Mouse (Mus musculus) embryonic fibroblast, embryonic 13.5 days (primary cell): Measurements from ENCODE around the gene Mis12.

ENCODE experiments used
- CTCF ChIP-seq: IDR thresholded peaks from 2 replicates; pipeline ENCODE4 v1.5.1; 2011; ENCODE audit warnings: mild to moderate bottlenecking, control low read depth, low read length, moderate library complexity, borderline replicate concordance; ENCODE audit not compliant: insufficient read depth
- POLR2A ChIP-seq: IDR thresholded peaks from 2 replicates; pipeline ENCODE4 v1.6.1; 2011; ENCODE audit warnings: low read depth, mild to moderate bottlenecking, control low read depth, low read length, moderate library complexity

DNA sequence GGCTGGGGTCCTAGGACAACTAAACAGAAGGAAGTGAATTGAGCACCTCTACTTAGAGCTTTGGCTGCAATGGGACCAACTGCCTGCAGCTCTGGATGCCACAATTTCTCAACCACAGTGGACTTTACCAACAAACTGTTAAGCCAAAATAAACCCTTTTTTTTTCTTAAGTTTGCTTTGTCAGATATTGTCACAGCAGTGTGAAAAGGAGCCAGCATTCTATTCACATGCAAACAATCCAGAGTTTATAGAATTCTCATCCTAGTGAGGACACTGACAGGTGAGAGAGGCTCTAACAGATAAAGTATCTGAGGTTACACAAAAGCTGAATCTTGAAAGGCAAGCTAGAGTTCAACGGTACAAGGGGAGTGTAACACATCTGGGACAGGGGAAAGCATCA, 2.4 kb upstream of the Mis12 start:
- TF ChIP-seq POLR2A (no peak), CTCF (no peak)
